Comparison of ENCODE assay signal across 31 mouse cellular contexts in the genomic region with DNA sequence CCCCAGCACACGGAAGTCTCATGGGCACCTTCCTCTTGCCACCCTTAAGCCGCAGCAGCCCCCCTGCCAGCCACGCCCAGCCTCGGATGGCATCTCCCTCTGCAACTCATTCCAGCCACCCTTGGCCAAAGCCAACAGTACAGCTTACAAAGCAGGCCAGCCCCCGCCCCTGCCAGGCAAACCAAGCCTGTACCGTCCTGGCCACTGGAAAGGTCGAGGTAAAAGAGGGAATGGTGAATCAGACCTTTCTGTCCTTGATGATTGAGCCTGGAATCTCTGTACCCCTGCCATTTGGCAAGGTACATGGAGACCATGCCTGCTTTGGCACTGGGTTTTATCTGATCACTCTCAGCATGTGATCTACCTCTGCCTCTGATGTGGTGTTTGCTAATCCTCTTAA. TPM values are rescaled to one million over a fixed set of nuclear protein-coding genes. Genes with fewer than 3 reads are reported as not detected.
A peak's percentile ranks its signal among the peaks of the same experiment; 100 is the strongest.
DNase-seq lines count a peak whose midpoint lies in the region; ATAC-seq lines count a peak whose summit lies in the region.
"Had no signal": no experiment of that assay in that cellular context is flagged by ENCODE, and none has a peak within 500 bp of the region (broad histone marks: within the 10 kb centered on the region; RNA-seq: fewer than 3 reads in every experiment).

No protein-coding gene starts in this region.

- no peak for ATAC-seq in embryonic facial prominence, embryonic 15.5 days (ENCODE audit: insufficient number of reproducible peaks, low FRiP score, low TSS enrichment, low read depth)
- no peak for ATAC-seq in limb, embryonic 15.5 days (ENCODE audit: insufficient number of reproducible peaks, low FRiP score, low TSS enrichment, low read depth)
- ATAC-seq: forebrain, postnatal 0 days; intestine, embryonic 16.5 days had no signal

- no peaks in the 10 kb centered on the region for H3K27me3 ChIP-seq in embryonic facial prominence, embryonic 15.5 days
- no peaks in the 10 kb centered on the region for H3K27me3 ChIP-seq in embryonic facial prominence, embryonic 10.5 days (replicated peaks; ENCODE audit: low read depth, poor library complexity, severe bottlenecking)
- no peaks in the 10 kb centered on the region for H3K27me3 ChIP-seq in limb, embryonic 15.5 days
- H3K27me3 ChIP-seq in limb, embryonic 10.5 days (ENCODE audit: low read depth, poor library complexity, severe bottlenecking) = no peaks in the 10 kb centered on the region
- H3K27me3 ChIP-seq: liver, embryonic 13.5 days had no signal

- no peak overlapping the region for H3K9ac ChIP-seq in embryonic facial prominence, embryonic 15.5 days
- H3K9ac ChIP-seq in limb, embryonic 15.5 days = no peak overlapping the region
- H3K9ac ChIP-seq: forebrain, postnatal 0 days; liver, embryonic 13.5 days had no signal

- no peak overlapping the region for H3K4me2 ChIP-seq in embryonic facial prominence, embryonic 15.5 days (replicated peaks)
- no peak overlapping the region for H3K4me2 ChIP-seq in limb, embryonic 15.5 days
- H3K4me2 ChIP-seq: liver, embryonic 13.5 days had no signal

- WGBS in embryonic facial prominence, embryonic 15.5 days = 82% methylated on average over 7 of the region's 7 CpGs
- 93% methylated on average over 7 of the region's 7 CpGs for WGBS in embryonic facial prominence, embryonic 10.5 days
- WGBS in limb, embryonic 15.5 days = 76% methylated on average over 7 of the region's 7 CpGs
- WGBS in limb, embryonic 10.5 days = 95% methylated on average over 7 of the region's 7 CpGs

- H3K27ac ChIP-seq in embryonic facial prominence, embryonic 15.5 days (replicated peaks) = 0 out of 2 replicates have a peak overlapping the region, but pooled peaks have one; percentile 11
- no peak overlapping the region for H3K27ac ChIP-seq in embryonic facial prominence, embryonic 10.5 days (replicated peaks)
- H3K27ac ChIP-seq in limb, embryonic 15.5 days = 0 out of 2 replicates have a peak overlapping the region, but pooled peaks have one; percentile 11
- H3K27ac ChIP-seq in limb, embryonic 10.5 days = no peak overlapping the region
- peak overlapping the region; percentile 58 for H3K27ac ChIP-seq in brown adipose tissue, adult 24 weeks (replicated peaks; ENCODE audit: low read depth, low read length)
- H3K27ac ChIP-seq: heart, embryonic 10.5 days; layer of hippocampus, adult 2 months; liver, embryonic 13.5 days; stomach, postnatal 0 days had no signal

- peaks cover 31% of the 10 kb centered on the region for H3K36me3 ChIP-seq in embryonic facial prominence, embryonic 15.5 days
- peaks cover 75% of the 10 kb centered on the region for H3K36me3 ChIP-seq in embryonic facial prominence, embryonic 10.5 days (replicated peaks)
- peaks cover 16% of the 10 kb centered on the region for H3K36me3 ChIP-seq in limb, embryonic 15.5 days
- H3K36me3 ChIP-seq in limb, embryonic 10.5 days = peaks cover 61% of the 10 kb centered on the region

- H3K4me1 ChIP-seq in embryonic facial prominence, embryonic 15.5 days = no peaks in the 10 kb centered on the region
- H3K4me1 ChIP-seq in embryonic facial prominence, embryonic 10.5 days = no peaks in the 10 kb centered on the region
- peaks cover 6% of the 10 kb centered on the region; the same call in 1 of the 2 replicates for H3K4me1 ChIP-seq in limb, embryonic 15.5 days
- H3K4me1 ChIP-seq in limb, embryonic 10.5 days = no peaks in the 10 kb centered on the region
- peaks cover 10% of the 10 kb centered on the region for H3K4me1 ChIP-seq in brown adipose tissue, adult 24 weeks (ENCODE audit: control insufficient read depth, insufficient read depth, insufficient read length, low read length)
- H3K4me1 ChIP-seq: liver, embryonic 13.5 days had no signal

- H3K4me3 ChIP-seq in embryonic facial prominence, embryonic 15.5 days (replicated peaks) = no peak overlapping the region
- no peak overlapping the region for H3K4me3 ChIP-seq in embryonic facial prominence, embryonic 10.5 days
- H3K4me3 ChIP-seq in limb, embryonic 15.5 days = no peak overlapping the region
- no peak overlapping the region for H3K4me3 ChIP-seq in limb, embryonic 10.5 days
- no peak overlapping the region for H3K4me3 ChIP-seq in brown adipose tissue, adult 24 weeks (ENCODE audit: insufficient read depth, low read depth, low read length)
- H3K4me3 ChIP-seq: heart, embryonic 10.5 days; layer of hippocampus, adult 2 months; liver, embryonic 13.5 days had no signal

- DNase-seq in embryonic facial prominence, embryonic 10.5 days (ENCODE audit: low spot score) = no peak
- DNase-seq in limb, embryonic 10.5 days (ENCODE audit: low spot score) = no peak
- peak; percentile 85 for DNase-seq in adrenal gland, adult 2 months
- DNase-seq in kidney, postnatal 25 days = no peak
- DNase-seq: cerebellum, adult 18-20 months; cerebellum, postnatal 36 days; embryo, embryonic 11 days; forebrain, postnatal 0 days; kidney, adult 9 months; kidney, postnatal 14 days; liver, embryonic 13.5 days; lung, adult 2 months; thymus, adult 2 months; thymus, postnatal 4 days had no signal

- H3K9me3 ChIP-seq in embryonic facial prominence, embryonic 15.5 days (replicated peaks) = no peaks in the 10 kb centered on the region
- H3K9me3 ChIP-seq in embryonic facial prominence, embryonic 10.5 days = no peaks in the 10 kb centered on the region
- no peaks in the 10 kb centered on the region for H3K9me3 ChIP-seq in limb, embryonic 15.5 days
- H3K9me3 ChIP-seq in limb, embryonic 10.5 days (replicated peaks) = no peaks in the 10 kb centered on the region
- H3K9me3 ChIP-seq: heart, embryonic 10.5 days; liver, embryonic 13.5 days had no signal

RNA-seq across cellular contexts. Expression of a gene that starts 48.9 kb away (rescaled TPM):
- polyA plus RNA-seq in embryonic facial prominence, embryonic 15.5 days (2015; fragmentation: Nextera tagmentation; extraction: Ambion mirVana) = not detected in 2 replicates
- not detected in 2 replicates for polyA plus RNA-seq in embryonic facial prominence, embryonic 10.5 days (2016; fragmentation: Nextera tagmentation; extraction: Ambion mirVana)
- polyA plus RNA-seq in limb, embryonic 15.5 days (2015; fragmentation: Nextera tagmentation; extraction: Ambion mirVana) = not detected in 2 replicates
- not detected in 2 replicates for polyA plus RNA-seq in limb, embryonic 10.5 days (2016; fragmentation: Nextera tagmentation; extraction: Ambion mirVana)
- total RNA-seq in adrenal gland, adult 2 months (2021) = not detected
- not detected in 2 replicates for polyA plus RNA-seq in adrenal gland, adult 2 months (2012; rRNA removed)
- polyA plus RNA-seq in brown adipose tissue, adult 24 weeks (2012; ENCODE audit: insufficient read depth, insufficient read length, missing spikeins) = not detected in 2 replicates
- total RNA-seq: forebrain, postnatal 0 days; hematopoietic stem cell, adult 5-6 weeks; layer of hippocampus, postnatal 25 days; megakaryocyte, adult 5-6 weeks; monocyte, adult 5-6 weeks had no signal
- polyA plus RNA-seq: embryonic facial prominence, embryonic 14.5 days; forebrain, postnatal 0 days; gonadal fat pad, adult 2 months; heart, embryonic 10.5 days; heart, embryonic 16.5 days; hindbrain, embryonic 16.5 days; intestine, embryonic 16.5 days; limb, embryonic 11.5 days; liver, embryonic 13.5 days; neural tube, embryonic 11.5 days; stomach, postnatal 0 days; thymus, adult 2 months had no signal

Comparison
In these comparisons a context has a peak if more than half of its experiments do, and no peak if none do; other contexts are left out.
1. H3K27ac ChIP-seq: peak in embryonic facial prominence, embryonic 15.5 days (single experiment), limb, embryonic 15.5 days (single experiment) and brown adipose tissue, adult 24 weeks (single experiment); none in embryonic facial prominence, embryonic 10.5 days (single experiment) and limb, embryonic 10.5 days (single experiment).